ENCODE assay signal across 10 mouse cellular contexts in the genomic region with DNA sequence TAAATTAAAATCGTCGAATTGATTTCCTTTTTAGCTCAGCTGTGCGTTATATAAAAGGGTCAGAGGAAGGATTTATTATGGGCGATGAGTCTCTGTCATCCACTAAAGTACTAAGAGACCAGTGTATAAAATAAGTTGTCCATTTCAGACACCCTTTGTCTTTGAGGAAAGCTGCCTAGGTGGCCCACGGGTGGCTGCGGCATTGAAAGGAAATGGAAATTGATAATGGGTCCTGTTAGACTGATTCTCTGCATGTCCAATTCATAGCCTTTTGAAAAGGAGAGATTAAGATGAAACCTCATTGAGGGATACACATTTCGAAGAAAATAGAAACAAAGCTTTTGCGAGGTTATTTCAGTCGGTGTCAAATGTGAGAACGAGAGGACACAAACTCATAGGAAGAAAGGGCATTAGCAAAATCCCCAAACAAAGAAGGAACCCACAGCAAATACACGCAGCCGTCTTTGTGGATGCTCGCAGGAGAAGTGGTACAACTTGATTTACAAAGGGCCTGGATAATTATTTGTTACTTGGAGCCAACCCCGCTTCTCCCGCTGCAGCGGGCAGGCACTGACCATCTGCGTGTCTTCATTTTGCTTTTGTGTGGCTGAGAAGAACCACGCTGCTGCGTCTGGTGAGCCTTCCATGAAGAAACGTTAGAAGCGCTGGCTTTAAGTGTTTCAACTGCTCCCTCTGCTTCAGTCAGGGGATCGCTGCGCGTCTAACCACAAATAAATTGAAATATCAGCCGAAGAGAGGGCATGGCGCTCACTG.
DNase-seq lines count a peak whose midpoint lies in the region; ATAC-seq lines count a peak whose summit lies in the region.
"Had no signal": no experiment of that assay in that cellular context is flagged by ENCODE, and none has a peak within 500 bp of the region (broad histone marks: within the 10 kb centered on the region; RNA-seq: fewer than 3 reads in every experiment).

No protein-coding gene starts in this region.

- DNase-seq in heart, embryonic 10.5 days (ENCODE audit: low spot score) = no peak
- DNase-seq in cerebellum, postnatal 36 days = peak; percentile 9 to 24
- peak; percentile 52 for DNase-seq in hindbrain, embryonic 10.5 days (ENCODE audit: low spot score)
- DNase-seq in neural tube, embryonic 10.5 days (ENCODE audit: extremely low spot score, low spot score) = peak; percentile 21
- DNase-seq in heart, postnatal 10 days = no peak
- no peak for DNase-seq in kidney, postnatal 14 days
- no peak for DNase-seq in T-cell, adult 2 months (ENCODE audit: low spot score)
- DNase-seq: lung, postnatal 36 days had no signal

- no peaks in the 10 kb centered on the region for H3K4me1 ChIP-seq in heart, embryonic 13.5 days
- H3K4me1 ChIP-seq in heart, embryonic 10.5 days = no peaks in the 10 kb centered on the region
- peaks cover 9% of the 10 kb centered on the region for H3K4me1 ChIP-seq in hindbrain, embryonic 10.5 days (replicated peaks)

- no peak overlapping the region for H3K4me3 ChIP-seq in heart, embryonic 13.5 days
- H3K4me3 ChIP-seq in heart, embryonic 10.5 days = no peak overlapping the region
- H3K4me3 ChIP-seq in hindbrain, embryonic 10.5 days = peak overlapping the region; percentile 32

- 81% methylated on average over 26 of the region's 26 CpGs for WGBS in heart, embryonic 13.5 days
- WGBS in heart, embryonic 10.5 days = 82% methylated on average over 26 of the region's 26 CpGs
- 46% methylated on average over 26 of the region's 26 CpGs for WGBS in hindbrain, embryonic 10.5 days

- H3K9ac ChIP-seq in heart, embryonic 13.5 days = no peak overlapping the region

- H3K9me3 ChIP-seq in heart, embryonic 13.5 days = no peaks in the 10 kb centered on the region
- H3K9me3 ChIP-seq in heart, embryonic 10.5 days = no peaks in the 10 kb centered on the region
- no peaks in the 10 kb centered on the region for H3K9me3 ChIP-seq in hindbrain, embryonic 10.5 days

- H3K36me3 ChIP-seq in heart, embryonic 13.5 days = no peaks in the 10 kb centered on the region
- H3K36me3 ChIP-seq in heart, embryonic 10.5 days = no peaks in the 10 kb centered on the region
- no peaks in the 10 kb centered on the region for H3K36me3 ChIP-seq in hindbrain, embryonic 10.5 days

- H3K4me2 ChIP-seq in heart, embryonic 13.5 days = peak overlapping the region; percentile 7; the same call in 1 of the 2 replicates

- intact Hi-C loops in heart, postnatal 10 days (cut with DNase I) = no loop called here

- no peaks in the 10 kb centered on the region for H3K27me3 ChIP-seq in heart, embryonic 13.5 days (replicated peaks)
- H3K27me3 ChIP-seq in heart, embryonic 10.5 days (ENCODE audit: insufficient read depth, poor library complexity, severe bottlenecking) = no peaks in the 10 kb centered on the region
- peaks cover 14% of the 10 kb centered on the region for H3K27me3 ChIP-seq in hindbrain, embryonic 10.5 days (ENCODE audit: insufficient read depth, poor library complexity, severe bottlenecking)

- H3K27ac ChIP-seq in heart, embryonic 13.5 days (replicated peaks) = no peak overlapping the region
- no peak overlapping the region for H3K27ac ChIP-seq in heart, embryonic 10.5 days
- H3K27ac ChIP-seq in hindbrain, embryonic 10.5 days = peak overlapping the region; percentile 80

- no peak for ATAC-seq in heart, embryonic 13.5 days (ENCODE audit: extremely low read depth, insufficient number of reproducible peaks, low FRiP score, low TSS enrichment)
- ATAC-seq: activated CD4-positive, CD25-positive, alpha-beta regulatory T cell, adult 4 months had no signal

Comparison
In these comparisons a context has a peak if more than half of its experiments do, and no peak if none do; other contexts are left out.
1. DNase-seq: peak in cerebellum, postnatal 36 days (2 of 2), hindbrain, embryonic 10.5 days (single experiment) and neural tube, embryonic 10.5 days (single experiment); none in heart, embryonic 10.5 days (single experiment), heart, postnatal 10 days (0 of 2), kidney, postnatal 14 days (single experiment) and T-cell, adult 2 months (single experiment).